Mouse (Mus musculus) lung, postnatal 14 days (tissue): ENCODE results near the gene Olfr1271.
"Not testable (repeated sequence)": the region's sequence is repeated elsewhere in the genome, so short reads cannot be mapped to it uniquely, and the experiment has no call there.

Source experiments
- DNase-seq: peaks from one replicate; pipeline ENCODE4 v3.0.0; 2021

The Olfr1271 gene

GRCm38 (mm10) chr2:90270932-90271331 lies at the start of gene Olfr1271:
Olfr1271 (minus strand) TSS chr2:90271032.
- DNase-seq, result no peak

GRCm38 (mm10) chr2:90292741-90293140 lies 21.9 kb upstream of the Olfr1271 start, which contains the start of gene Olfr1272:
Olfr1272 (minus strand) TSS chr2:90292841.
- DNase-seq, result no peak

DNA sequence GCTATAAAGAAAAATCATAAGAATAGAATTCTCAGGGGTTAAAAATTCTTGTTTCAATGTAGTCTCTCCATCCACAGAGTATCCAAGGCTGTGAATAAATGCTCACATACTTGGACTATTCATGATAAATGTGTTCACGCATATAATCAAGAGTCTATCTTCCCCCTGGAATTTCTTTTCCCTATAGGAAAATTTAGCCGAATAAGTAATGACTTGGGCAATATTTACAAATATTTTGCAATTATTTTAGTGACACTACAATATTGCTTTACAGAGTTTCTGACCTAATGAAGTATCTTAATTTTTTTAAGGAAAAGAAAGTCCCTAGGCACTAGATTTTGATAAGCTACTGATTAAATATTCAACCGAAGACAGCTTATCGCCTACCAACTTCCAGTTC lies 13.3 kb downstream of the Olfr1271 start, which contains the start of gene Olfr142:
Gene Olfr142, minus strand, starts transcription at position 101 of the 400 bp plus-strand sequence.
- DNase-seq, result no peak

GRCm38 (mm10) chr2:90224393-90224792 lies 46.4 kb downstream of the Olfr1271 start, which contains the start of gene Olfr1506:
Olfr1506 (minus strand) TSS chr2:90224493.
- DNase-seq, result not testable (repeated sequence)
